Mouse (Mus musculus) common myeloid progenitor, adult 5-6 weeks (primary cell): Measurements from ENCODE around the gene Dpm3. TPM values are rescaled to one million over a fixed set of nuclear protein-coding genes. Genes with fewer than 3 reads are reported as not detected.

ENCODE experiments used
- ATAC-seq: replicated peaks from 2 replicates; pipeline ENCODE4 v1.8.0; 2016; ENCODE audit warnings: low read depth, mild to moderate bottlenecking, moderate TSS enrichment, inconsistent platforms; ENCODE audit not compliant: poor library complexity, severe bottlenecking
- total RNA-seq: library from RNA; stranded (forward); fragments of 200-1000, 187-1606 nt; gene quantifications from 2 replicates; pipeline ENCODE4 v1.2.3, GENCODE M21; 2017

The Dpm3 gene
- total RNA-seq, 1 experiment from 2014 or later: 63.6 TPM

GRCm38 (mm10) chr3:89260211-89260610 lies 1.1 kb downstream of the Dpm3 start:
- no peak for ATAC-seq

DNA sequence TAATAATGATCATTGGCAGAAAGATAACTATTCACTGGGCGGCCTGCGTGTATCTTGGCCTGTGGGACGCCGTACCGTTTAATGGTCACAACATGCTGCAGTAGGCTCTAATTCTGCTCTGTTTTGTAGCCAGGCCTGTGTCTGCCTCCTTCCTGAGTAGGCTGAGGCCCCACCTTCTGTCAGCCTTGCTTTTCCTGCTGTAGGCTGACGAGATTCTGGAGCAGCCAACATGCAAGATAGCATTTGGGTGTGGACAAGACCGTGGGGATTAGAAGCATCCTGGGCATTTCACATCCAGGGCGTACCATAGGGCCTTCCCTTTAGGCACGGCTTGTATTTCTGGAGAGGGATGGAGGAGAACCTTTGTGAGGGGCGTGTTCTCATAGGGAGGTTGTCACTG lies 3.3 kb downstream of the Dpm3 start:
- 0 out of 2 replicates have a peak, but pooled peaks have one; percentile 27 for ATAC-seq

DNA sequence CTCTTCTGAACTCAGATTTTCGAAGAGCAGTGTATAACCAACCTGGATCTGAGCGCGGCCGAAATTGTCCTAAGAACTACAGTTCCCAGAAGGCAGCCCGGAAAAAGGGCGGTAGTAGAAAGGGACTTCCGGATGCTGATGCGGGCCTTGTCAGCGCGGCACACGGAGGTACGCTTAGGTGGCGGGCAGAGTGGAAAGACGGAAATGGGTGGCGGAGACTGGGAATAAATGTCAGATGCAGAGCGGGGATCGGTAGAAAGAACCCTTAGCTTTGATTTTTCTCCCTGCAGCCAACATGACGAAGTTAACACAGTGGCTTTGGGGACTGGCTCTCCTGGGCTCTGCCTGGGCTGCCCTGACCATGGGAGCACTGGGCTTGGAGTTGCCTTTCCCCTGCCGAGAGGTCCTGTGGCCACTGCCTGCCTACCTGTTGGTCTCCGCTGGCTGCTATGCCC lies 7.3 kb downstream of the Dpm3 start:
- peak; percentile 84 for ATAC-seq

DNA sequence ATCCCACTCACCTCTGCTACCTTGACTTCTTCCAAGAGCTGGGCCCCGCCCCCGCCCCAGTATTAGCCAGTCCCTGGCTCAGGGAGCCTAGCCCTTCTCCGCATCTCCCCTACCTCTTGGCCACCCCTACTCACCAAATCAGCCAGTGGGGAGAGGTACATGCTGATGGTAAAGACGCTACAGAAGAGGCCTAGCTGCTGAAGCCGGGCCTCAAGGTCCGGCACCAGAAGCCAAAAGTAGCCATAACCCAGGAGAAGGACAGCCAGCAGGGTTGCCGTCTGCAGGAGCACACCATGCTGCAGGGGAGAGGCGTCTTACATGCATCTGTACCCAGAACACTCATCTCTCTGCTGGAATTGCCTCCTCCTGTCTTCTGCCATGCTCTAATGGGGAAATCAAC lies 9.8 kb downstream of the Dpm3 start:
- ATAC-seq: no peak

DNA sequence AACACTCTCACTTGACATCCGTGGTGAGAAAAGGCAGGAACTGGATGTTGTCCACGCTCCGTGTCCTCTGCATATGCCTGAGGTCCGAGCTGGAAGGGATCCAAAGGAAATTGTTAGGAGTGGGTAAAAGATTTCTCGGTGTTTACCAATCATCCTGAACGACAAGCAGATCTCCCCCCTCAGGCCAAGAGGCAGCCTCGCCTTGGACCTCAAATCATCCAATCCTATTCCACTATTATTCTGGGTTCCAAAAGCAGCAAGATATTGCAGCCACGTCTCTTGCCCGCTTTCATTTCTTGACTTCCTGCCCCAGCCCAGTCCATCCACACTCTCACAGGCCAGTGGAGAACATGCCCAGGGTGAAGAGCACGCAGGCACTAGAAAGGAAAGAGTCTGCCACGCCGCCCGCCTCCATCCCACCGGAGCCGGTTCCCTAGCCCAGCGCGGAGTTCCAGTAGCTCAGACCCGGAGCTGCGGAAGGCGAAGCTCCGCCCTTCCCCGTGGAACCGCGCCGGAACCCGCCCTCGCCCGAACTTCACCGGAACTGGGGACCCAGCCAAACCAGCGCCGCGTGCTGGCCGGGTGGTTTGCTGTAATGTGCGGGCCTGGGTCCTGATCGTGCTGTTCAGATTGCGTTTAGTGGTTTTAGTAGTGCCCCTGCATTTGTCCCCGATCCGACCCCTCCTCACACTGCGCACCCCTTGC lies 11.0 kb downstream of the Dpm3 start, which contains the start of gene Slc50a1:
TSS of gene Slc50a1 (minus strand) at position 520 of the 705 bp plus-strand sequence.
- ATAC-seq: peak; percentile 67

GRCm38 (mm10) chr3:89270891-89271290 lies 11.7 kb downstream of the Dpm3 start:
- no peak for ATAC-seq

- no peak for ATAC-seq
Measured at GRCm38 (mm10) chr3:89271760-89272159, 12.6 kb downstream of the Dpm3 start.

- ATAC-seq: no peak
Measured at GRCm38 (mm10) chr3:89276061-89276460, 16.9 kb downstream of the Dpm3 start.

- no peak for ATAC-seq
Measured at GRCm38 (mm10) chr3:89277281-89278021, 18.3 kb downstream of the Dpm3 start.

GRCm38 (mm10) chr3:89278107-89278506 lies 18.9 kb downstream of the Dpm3 start:
- no peak for ATAC-seq

GRCm38 (mm10) chr3:89278643-89279042 lies 19.5 kb downstream of the Dpm3 start:
- ATAC-seq: no peak

GRCm38 (mm10) chr3:89279153-89279890 lies 20.2 kb downstream of the Dpm3 start:
- peak; percentile 62 for ATAC-seq

DNA sequence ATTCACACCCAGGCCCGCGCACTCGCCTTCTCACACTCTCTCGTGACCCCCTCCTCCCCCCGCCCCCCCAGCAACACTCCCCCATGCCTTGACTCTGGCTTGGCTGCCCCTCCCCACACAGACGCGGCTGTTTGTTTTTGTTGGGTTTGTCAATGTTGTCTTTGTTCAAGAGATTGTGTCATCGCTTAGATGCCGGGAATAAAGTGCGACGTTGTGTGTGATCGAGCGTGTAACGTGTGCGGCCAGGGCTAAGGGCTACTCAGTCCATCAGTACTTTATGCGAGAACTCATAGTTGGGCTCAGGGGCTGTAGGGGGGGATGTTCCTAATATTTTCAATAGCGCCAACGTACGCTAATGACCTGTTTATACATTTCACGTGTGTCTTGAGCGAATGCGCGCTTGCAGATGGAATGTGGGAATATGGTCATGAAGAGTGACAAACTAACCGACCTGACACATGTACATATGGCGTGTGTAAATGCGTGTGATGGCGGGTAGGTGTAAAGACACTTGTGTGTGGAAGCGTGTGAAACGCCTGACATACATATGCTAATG lies 21.0 kb downstream of the Dpm3 start:
- no peak for ATAC-seq

GRCm38 (mm10) chr3:89280606-89281511 lies 21.7 kb downstream of the Dpm3 start, which contains the start of gene Efna1:
Gene Efna1, minus strand, starts transcription at chr3:89281142.
- ATAC-seq: peak; percentile 31; the same call in 1 of the 2 replicates

GRCm38 (mm10) chr3:89281579-89282290 lies 22.6 kb downstream of the Dpm3 start:
- peak; percentile 72 for ATAC-seq

- no peak for ATAC-seq
Measured at GRCm38 (mm10) chr3:89282291-89282643, 23.1 kb downstream of the Dpm3 start.

- ATAC-seq: no peak
Measured at GRCm38 (mm10) chr3:89284261-89284660, 25.1 kb downstream of the Dpm3 start.

- no peak for ATAC-seq
Measured at GRCm38 (mm10) chr3:89285526-89285925, 26.4 kb downstream of the Dpm3 start.

DNA sequence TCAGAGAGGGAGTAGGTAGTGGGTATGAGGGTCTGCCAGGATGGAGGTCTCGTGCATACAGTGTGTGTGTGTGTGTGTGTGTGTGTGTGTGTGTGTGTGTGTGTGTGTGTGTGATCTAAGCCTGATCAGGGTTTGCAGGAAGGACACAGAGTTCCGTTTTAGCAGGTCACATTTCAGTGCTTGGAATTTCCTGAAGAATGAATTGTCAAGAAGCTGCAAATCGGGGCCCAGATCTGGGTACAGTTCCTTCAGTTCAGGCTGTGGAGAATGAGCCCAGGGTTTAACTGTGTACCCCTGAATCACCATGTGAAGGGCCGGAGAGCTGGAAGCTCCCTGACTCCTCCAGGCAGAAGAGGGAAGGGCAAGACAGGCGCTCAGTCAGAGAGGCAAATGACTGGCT lies 28.1 kb downstream of the Dpm3 start:
- ATAC-seq: no peak
